Mouse (Mus musculus) G1E-ER4 (cell line): ENCODE measurements around the gene Scarb1. TPM values are rescaled to one million over a fixed set of nuclear protein-coding genes. Genes with fewer than 3 reads are reported as not detected.

Experiments used
- GATA1 ChIP-seq: IDR thresholded peaks from one replicate; pipeline ENCODE4 v1.8.0; 2012; ENCODE audit warnings: low read length, inconsistent platforms
- polyA plus RNA-seq: library from polyadenylated mRNA; stranded (reverse); fragments of >175 nt; gene quantifications from 2 replicates; pipeline ENCODE4 v1.2.3, GENCODE M21; 2012

Scarb1 gene
- polyA plus RNA-seq, 1 experiment: 57.7 TPM

DNA sequence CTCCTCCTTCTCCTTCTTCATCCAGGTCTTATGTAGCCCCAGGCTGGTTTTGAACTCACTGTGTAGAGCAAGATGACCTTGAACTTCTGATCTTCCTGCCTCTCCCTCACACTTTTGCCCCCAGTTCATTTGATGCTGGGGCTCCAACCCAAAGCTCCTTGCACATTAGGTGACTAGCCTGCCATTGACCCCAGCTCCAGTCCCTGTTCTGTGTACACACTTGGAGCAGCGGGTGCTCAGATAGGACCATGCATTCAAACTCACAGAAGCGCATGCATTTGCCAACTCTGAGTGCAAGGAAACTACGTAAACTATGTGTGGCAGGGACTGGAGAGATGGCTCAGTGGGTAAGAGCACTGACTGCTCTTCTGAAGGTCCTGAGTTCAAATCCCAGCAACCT lies 66.1 kb downstream of the Scarb1 start:
- no peak for TF ChIP-seq GATA1

DNA sequence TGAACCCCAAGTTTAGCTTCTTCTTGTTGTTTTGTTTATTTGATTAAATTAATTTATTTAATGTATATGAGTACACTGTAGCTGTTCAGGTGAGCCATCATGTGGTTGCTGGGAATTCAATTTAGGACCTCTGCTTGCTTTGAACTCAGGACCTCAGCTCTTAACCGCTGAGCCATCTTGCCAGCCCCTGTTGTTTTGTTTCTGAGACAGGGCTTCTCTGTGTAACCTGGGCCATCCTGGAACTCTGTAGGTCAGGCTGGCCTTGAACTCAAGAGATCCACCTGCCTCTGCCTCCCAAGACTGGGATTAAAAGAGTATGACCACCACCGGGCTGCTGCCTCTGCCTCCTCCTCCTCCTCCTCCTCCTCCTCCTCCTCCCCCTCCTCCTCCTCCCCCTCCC lies 66.7 kb downstream of the Scarb1 start:
- no peak for TF ChIP-seq GATA1

DNA sequence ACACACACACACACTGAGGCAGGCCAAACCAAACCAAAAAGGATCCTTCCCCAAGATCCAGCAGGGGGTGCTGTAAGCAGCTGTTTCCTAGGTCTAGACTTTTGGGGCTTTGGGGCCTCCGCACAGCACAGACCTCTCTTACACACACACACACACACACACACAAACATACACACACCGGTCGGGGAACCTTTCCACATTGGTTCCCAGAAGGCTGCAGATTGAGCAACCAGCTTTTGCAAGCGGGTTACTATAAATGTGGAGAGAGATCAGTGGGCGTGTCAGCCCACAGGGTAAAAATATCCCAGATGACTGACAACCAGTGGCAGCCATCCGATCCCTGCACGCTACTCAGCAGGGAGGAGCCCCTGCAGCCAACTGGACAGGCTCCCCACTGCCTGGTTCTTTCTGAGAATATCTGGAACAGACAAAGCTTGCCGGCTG lies 67.2 kb downstream of the Scarb1 start:
- no peak for TF ChIP-seq GATA1

DNA sequence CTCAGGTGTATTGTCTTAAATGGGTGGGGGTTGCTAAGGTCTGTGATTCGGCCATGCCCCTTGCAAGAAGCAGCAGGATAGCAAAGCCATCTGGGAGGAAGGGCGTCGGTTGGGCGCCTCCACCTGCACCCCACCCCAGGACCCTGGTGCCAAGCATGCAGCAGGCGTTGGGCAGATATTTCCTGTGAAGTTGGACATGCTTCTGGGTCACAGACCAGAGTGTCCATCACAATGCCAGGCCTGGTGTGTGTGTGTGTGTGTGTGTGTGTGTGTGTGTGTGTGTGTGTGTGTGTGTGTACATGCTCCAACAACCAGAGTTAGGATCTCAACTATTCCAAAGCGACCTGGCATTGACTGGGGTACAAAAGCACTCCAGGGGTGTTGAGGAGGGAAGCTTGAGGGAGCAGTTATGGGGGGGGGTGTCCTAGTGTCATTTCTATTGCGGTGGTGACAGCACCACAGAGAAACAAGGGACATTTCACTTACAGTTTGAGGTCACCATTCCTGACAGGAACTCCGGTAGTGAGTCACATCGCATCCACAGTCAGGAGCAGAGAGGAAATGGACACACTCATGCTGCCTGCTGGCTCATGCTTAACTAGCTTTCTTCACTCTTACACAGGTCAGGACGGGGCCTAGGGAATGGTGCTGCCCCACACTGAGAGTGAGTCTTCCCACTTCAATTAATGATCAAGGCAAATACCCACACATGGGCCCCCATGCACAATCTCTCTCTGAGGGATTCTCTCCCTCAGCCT lies 68.5 kb downstream of the Scarb1 start:
- TF ChIP-seq GATA1: no peak

DNA sequence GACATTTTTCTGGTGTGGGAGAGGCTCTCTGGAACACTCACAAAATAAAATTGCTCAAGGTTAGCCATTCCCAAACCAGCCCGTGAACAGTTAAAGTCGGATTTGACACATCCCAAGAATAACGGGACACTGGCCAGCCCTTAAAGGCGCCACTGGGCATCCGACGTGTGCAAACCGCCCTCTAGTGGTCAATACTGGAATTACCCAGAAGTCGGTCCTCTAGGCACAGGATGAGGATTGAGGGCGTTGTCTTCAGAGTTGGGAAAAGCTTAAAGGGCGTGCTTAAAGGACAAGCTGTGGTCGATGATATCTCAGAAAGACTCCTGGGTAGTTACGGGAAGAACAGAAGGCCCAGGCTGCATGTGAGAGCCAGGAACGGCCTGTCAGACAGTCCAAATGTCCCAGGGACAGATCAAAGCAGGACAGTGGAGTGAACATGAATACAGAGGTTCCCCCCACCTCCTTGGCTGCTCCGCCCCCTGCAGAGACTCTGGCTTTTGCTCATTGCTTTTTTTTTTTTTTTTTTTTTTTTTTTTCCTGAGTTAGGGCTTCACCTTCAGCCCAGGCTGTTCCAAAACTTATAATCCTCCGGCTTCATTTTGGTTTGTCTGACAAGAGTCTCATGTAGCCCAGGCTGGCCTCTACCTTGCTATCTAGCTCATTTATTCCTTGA lies 69.2 kb downstream of the Scarb1 start:
- no peak for TF ChIP-seq GATA1

DNA sequence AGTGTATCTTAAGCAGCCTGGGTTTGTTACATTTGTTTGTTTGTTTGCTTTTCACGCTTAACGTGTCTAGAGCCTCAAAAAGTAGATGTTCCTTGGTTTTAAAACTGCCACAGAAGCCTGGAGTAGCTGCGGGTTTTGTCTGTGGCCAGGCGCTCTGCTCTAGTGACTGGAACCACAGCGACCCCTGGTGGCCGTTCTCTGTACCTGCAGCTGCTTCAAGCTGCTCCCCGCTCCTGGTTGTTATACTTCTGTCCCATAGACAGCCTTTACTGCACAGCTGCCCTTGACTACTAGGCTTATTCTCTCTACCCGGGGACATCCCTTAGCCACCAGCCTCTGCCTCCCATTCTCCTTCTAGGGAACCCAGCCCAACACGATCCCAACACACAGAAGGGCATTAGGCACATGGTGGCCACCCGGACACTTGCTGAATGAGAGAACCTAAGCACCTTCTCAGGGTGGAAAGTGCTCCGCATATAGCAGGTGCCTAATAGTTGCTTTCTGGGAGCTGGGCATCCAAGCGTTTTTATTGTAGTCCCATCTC lies 70.2 kb downstream of the Scarb1 start:
- no peak for TF ChIP-seq GATA1

DNA sequence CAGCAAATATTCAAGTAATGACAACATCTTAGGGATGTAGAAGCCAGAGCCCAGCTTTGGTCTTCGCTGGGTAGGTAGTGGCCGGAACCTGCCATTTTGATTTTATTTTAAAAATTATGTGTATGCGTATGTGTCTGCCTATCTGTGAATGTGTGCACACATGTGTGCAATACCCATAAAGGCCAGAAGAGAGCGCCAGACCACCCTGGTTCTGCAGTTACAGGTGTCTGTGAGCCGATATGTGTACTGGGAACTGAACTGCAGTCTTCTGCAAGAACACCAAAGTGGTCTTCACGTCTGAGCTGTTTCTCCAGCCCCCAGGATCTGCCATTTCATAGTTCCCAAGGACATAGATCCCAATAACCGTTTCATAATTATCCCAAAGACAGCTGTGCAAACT lies 71.1 kb downstream of the Scarb1 start:
- TF ChIP-seq GATA1: no peak

DNA sequence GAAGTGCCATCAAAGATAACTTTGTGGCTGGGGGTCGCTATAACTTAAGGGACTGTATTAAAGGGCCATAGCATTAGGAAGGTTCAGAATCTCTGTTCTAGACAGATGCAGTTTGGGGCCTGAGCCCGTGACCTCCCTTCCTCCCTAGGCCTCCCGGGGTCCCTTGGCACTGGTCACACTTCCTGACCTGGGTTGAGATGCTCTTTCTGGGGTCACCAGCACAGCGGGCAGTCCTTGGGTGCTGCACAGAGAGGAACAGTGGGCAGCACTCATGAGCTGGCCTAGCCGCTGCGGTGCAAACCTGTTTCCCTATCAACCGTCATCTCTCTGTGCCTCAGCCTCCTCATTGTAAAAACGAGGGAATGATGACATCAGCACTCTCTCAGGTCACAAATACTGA lies 71.5 kb downstream of the Scarb1 start:
- TF ChIP-seq GATA1: no peak

DNA sequence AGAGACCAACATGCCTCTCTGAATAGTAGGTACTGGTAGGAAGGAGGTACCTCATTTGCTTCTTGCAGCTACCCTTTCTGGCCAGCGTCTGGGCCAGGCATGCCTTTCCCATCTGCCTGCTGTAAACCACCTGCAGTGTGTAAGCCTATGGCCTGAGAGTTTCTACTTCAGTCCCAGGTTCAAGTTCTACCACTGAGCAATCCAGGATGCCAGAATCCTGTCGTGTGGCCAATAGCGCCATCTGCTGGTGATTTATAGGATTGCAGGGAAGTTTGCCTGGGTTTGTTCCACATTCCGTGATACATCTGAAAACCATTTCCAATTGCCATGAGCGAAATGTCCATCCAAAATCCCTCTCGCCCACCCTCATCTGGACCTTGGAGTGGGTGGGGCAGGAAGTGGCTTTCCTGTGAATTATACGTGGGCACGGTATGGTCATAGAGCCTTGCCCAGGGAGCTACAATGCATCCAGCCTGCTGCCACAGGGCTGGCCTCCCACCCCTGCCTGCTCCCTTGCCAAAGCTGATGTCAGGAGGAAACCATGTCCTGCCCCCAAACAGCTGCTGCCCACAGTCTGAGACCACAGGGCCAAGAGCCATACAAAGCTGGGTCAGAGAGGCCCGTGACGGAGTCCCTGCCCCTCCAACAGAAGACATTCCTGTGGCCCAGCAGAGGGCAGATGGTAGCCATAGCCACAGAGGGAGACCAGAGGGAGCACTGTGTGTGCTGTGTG lies 72.7 kb downstream of the Scarb1 start:
- TF ChIP-seq GATA1: no peak

DNA sequence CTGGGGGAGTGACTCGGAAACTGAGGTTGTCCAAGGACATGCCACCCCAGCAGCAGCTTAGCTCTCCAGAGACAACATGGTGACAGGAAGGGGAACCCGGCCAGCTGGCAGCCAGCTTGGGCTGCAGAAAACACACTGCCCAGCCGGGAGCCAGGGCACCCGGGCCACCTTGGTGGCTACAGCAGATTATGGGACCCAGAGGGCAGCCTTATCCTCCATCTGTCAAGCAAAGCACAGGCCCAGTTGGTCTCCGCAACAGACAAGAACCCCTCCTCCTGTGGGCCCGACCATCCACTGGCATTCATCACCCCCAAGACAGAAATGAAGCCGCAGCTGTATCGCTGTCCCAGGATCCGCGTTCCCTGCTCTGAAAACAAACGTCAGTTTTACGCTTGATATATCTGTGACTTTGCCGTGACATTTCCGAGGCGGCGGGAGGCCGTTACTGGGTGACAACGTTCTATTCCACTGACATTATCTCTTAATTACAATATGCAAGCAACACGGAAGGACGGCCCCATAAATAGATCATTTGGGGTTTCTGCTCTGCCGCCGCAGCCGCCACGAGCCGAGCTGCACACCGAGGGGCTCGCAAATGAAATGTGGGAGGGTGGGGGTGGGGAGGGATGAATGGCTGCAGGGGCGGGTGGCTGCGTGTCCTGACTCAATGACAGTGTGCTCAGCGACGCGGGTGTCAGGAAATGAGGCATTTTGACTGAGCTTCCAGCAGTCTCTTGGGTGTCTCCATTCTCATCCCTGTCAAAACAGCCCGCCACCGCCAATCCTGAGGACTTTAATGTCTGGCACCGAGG lies 73.5 kb downstream of the Scarb1 start:
- no peak for TF ChIP-seq GATA1

DNA sequence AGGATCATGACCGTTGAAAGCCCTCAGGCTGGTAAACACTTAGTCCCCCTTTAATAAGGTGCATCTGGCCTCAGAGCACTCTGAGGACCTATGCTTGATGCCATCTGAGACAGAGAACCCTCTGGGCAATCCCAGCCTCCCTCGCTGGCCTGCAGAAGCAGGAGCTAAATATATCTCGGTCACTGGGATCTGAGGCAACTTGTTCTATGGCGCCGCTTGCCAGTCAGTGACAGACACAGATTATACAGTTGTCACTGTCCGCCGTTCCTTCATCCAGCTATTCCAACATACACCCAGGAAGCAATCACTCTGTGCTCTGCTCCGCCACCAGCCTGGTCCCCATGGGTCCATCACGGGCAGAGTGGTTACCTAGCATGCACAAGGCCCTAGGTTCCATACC lies 74.8 kb downstream of the Scarb1 start:
- TF ChIP-seq GATA1: no peak

DNA sequence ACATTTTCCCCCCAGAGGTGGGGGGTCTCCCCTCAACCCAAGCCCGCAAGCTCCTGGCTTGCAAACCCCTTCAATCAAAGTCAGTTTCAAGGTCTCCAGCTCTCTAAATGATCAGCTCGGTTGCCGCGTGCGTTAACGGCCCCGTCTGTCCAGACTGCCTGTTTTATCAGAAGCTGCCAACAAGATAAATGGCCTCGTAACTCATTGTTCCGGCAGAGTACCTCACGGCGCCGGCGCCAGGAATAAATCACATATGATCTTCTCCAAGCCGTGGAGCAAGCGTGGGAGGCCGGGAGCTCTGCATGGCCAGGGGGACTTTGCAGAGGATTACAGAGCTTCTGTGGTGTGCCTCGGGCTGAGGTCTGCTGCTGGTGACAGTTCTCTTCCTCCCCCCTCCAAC lies 76.2 kb downstream of the Scarb1 start:
- TF ChIP-seq GATA1: no peak

DNA sequence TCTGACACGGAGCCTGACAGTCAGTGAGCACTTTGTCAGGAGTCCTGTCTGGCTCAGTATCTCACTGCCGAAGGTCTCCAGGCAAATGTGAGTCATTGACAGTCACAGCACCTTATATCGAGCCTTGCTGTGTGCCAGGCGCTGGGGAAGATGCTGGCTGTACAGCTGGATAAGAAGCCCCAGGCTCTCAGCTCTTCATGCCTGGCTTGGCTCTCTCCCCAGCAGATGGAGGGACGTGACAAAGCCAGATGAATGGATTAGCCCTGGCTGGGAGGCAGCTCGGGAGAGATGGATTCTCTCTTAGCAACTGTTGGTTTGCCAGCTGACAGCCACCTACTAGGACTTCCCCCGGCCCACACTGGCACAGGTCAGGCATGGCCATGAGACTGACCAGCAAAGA lies 78.3 kb downstream of the Scarb1 start:
- TF ChIP-seq GATA1: no peak

DNA sequence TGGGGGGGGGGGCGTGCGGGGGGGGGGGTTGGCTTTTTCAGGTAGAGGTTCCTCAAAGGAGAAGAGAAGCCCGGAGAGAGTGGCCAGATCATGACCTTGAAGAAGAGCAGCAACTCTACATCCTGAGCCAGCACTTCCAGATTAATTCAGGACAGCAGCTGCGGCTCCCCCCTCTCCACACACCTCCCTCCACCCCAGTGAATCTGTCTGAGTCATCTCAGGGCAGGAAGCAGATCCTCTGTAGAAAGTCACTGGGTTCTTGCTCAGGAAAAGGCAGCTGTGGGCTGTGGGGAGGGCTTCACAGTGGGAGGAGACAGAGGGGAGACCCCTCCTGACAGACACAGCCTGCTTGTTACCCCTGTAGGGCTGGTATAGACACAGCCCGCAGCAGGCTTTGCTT lies 87.0 kb downstream of the Scarb1 start:
- TF ChIP-seq GATA1: no peak

DNA sequence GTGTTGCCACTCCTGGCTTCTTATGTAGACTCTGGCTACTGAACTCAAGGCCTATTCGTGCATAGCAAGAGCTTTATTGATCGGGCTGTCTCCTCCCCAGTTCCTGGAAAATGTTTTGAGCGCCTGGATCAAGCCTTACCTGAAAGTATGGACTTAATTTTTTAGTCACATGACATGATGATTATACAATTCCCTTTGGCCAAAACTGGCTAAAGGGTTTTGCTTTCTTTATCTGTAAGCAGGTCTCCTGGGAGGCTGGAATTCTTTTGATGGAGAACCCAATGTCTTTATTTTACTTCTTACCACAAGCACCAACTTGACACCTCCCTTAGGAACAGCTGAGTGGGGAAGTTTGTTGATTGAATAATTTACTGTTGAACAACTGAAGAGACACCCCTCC lies 87.4 kb downstream of the Scarb1 start:
- TF ChIP-seq GATA1: no peak
